Mouse (Mus musculus) mouse trophoblast stem cell (cell line): ENCODE measurements at regions not wholly inside any gene's neighbourhood (a gene's known extent, or its start where the extent isn't known, plus 50 kb on each side); places are given as distances from the start of the nearest gene placed in this dataset.
"Not testable (repeated sequence)": the region's sequence is repeated elsewhere in the genome, so short reads cannot be mapped to it uniquely, and the experiment has no call there.

ENCODE experiments used
- in situ Hi-C, 2 experiments: fragments of 300-500 bp; cut with MseI, MboI; formaldehyde crosslinking; loops; 2 replicates in 1 of 2; 3 replicates in 1 of 2; pipeline ENCODE4 v1.15.1; 2025

- in situ Hi-C loops: no loop called here
These were observed 259.3 kb downstream of the Setd4 start for GRCm38 (mm10) chr16:93344555-93344954.

GRCm38 (mm10) chr16:93342701-93343100 lies 261.2 kb downstream of the Setd4 start:
- in situ Hi-C loops: no loop called here

- in situ Hi-C loops: no loop called here
These were observed 262.1 kb downstream of the Setd4 start for GRCm38 (mm10) chr16:93341791-93342190.

- in situ Hi-C loops: no loop called here
These were observed 265.1 kb downstream of the Setd4 start for GRCm38 (mm10) chr16:93338806-93339205.

GRCm38 (mm10) chr16:93335322-93336111 lies 268.3 kb downstream of the Setd4 start:
- in situ Hi-C loops: no loop called here

GRCm38 (mm10) chr16:93333654-93334053 lies 270.2 kb downstream of the Setd4 start:
- in situ Hi-C loops: no loop called here

- in situ Hi-C loops: no loop called here
These were observed 275.0 kb downstream of the Setd4 start for GRCm38 (mm10) chr16:93328680-93329395.

- in situ Hi-C loops: no loop called here
These were observed 279.0 kb downstream of the Setd4 start for GRCm38 (mm10) chr16:93324911-93325310.

GRCm38 (mm10) chr16:93323172-93323571 lies 280.7 kb downstream of the Setd4 start:
- in situ Hi-C loops: no loop called here

GRCm38 (mm10) chr16:93319581-93319980 lies 284.3 kb downstream of the Setd4 start:
- in situ Hi-C loops: no loop called here

GRCm38 (mm10) chr16:93311644-93312043 lies 292.2 kb downstream of the Setd4 start:
- in situ Hi-C loops: no loop called here

- in situ Hi-C loops: no loop called here
These were observed 295.1 kb downstream of the Setd4 start for GRCm38 (mm10) chr16:93308666-93309360.

GRCm38 (mm10) chr16:93306951-93307350 lies 296.9 kb downstream of the Setd4 start:
- in situ Hi-C loops: no loop called here

GRCm38 (mm10) chr16:93306140-93306539 lies 297.7 kb downstream of the Setd4 start:
- in situ Hi-C loops: not testable (repeated sequence)

GRCm38 (mm10) chr16:93294430-93294829 lies 309.4 kb downstream of the Setd4 start:
- in situ Hi-C loops: loop anchor here in 1 of 2 experiments (10.0 kb wide), 2 partner anchors 160 to 590 kb away; no protein-coding TSS in a partner anchor

GRCm38 (mm10) chr16:93292965-93293653 lies 310.8 kb downstream of the Setd4 start:
- in situ Hi-C loops: loop anchor here in 1 of 2 experiments (10.0 kb wide), 2 partner anchors 162 to 588 kb away; no protein-coding TSS in a partner anchor

GRCm38 (mm10) chr16:93292181-93292834 lies 311.6 kb downstream of the Setd4 start:
- in situ Hi-C loops: loop anchor here in 1 of 2 experiments (10.0 kb wide), 2 partner anchors 162 to 588 kb away; no protein-coding TSS in a partner anchor

- in situ Hi-C loops: no loop called here
These were observed 315.8 kb downstream of the Setd4 start for GRCm38 (mm10) chr16:93288036-93288435.

- in situ Hi-C loops: no loop called here
These were observed 316.3 kb downstream of the Setd4 start for GRCm38 (mm10) chr16:93287520-93287919.

- in situ Hi-C loops: no loop called here
These were observed 317.0 kb downstream of the Setd4 start for GRCm38 (mm10) chr16:93286816-93287215.

- in situ Hi-C loops: no loop called here
These were observed 318.7 kb downstream of the Setd4 start for GRCm38 (mm10) chr16:93285191-93285590.
